Mouse (Mus musculus): ENCODE measurements around the gene Rbp2. TPM values are rescaled to one million over a fixed set of nuclear protein-coding genes. Genes with fewer than 3 reads are reported as not detected.

Gene Rbp2
- under 1 TPM in 1 of 2 experiments, not detected in 1; 0.99 TPM for total RNA-seq (2021)
- long read RNA-seq, experiment 1: 0 reads
- long read RNA-seq, experiment 2: 0 reads

- no peak for DNase-seq (ENCODE audit: low spot score in 2 of 2)
These were observed at the start of gene Rbp2 for GRCm38 (mm10) chr9:98485815-98486214. TSS of gene Rbp2 (plus strand) at chr9:98486115.

DNA sequence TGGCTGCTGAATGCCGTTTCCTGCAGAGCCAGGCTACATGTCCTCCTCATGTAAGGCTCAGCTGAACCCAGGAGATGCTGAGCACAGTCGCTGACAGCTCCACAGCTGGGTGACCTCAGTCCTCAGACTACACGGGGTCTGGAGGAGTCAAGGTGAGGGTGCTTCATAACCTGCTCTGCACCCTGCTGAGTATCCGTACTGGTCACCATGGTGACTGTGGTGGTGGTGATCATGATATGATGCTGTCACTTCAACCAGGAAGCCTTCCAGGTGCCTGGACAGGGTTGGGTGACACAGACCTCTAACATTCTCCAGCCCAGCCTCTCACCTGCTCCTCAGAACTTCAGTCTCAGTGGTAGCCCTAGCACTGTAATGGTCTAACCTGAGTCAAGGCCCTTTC, 48.1 kb upstream of the Rbp2 start:
- no peak for DNase-seq (ENCODE audit: low spot score in 2 of 2)

DNA sequence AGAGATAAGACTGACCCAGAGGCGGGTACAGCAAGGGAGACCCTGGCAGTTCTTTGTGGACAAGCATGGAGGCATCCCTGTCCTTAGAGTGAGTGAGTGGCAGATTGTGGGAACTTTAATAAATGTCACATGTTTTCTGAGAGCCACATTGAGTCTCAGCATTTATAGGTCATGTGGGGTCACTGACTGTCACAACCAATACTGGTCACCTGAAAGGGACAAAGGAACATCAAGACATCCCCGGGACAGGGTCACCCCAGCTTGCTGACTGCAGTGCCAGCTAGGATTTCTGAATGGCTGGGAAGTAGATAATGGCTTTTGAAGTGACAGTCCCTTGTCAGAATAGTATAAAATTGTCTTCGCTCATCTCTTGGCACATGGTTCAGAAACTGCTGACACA, 46.8 kb upstream of the Rbp2 start:
- no peak for DNase-seq (ENCODE audit: low spot score in 2 of 2)

- no peak for DNase-seq (ENCODE audit: low spot score in 2 of 2)
These were observed 43.3 kb upstream of the Rbp2 start for GRCm38 (mm10) chr9:98442638-98443037.

DNA sequence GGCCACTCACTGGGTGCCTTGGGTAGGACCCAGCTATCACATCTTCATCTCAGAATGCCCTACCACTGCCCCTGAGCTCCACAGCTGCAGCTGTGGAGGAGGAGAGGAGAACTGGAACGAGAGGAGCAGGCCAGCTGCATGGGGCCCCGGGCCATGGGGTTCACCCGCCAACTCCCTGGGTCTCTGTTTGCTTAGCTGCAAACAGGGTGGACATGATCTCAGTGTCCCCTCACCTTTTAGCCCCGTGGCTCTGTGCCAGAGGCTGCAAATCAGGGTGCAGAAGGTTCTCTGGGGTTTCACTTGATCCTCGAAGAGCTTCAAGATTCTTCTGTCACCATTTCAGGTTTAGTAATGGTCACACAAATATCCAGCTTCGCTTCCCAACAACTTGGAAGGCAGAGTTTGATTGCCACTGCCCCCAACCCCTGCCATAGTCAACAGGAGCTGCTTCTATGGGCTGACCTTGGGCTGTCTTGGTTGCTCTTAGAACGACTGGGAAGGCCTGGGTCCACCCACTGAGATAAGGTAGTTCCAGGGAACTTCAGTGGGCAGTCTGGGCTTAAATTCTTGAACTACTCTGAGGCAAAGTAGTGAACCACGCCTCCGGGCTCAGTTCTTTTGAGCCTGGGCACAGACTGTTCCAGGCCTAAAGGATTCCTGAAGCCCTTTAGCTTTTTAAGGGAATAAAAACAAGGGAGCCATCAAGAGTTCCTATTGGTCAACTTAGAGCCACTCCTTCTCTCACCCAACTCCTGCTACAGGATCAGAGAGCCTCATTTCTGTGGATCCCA, 40.4 kb upstream of the Rbp2 start:
- DNase-seq (ENCODE audit: low spot score in 2 of 2): no peak

DNA sequence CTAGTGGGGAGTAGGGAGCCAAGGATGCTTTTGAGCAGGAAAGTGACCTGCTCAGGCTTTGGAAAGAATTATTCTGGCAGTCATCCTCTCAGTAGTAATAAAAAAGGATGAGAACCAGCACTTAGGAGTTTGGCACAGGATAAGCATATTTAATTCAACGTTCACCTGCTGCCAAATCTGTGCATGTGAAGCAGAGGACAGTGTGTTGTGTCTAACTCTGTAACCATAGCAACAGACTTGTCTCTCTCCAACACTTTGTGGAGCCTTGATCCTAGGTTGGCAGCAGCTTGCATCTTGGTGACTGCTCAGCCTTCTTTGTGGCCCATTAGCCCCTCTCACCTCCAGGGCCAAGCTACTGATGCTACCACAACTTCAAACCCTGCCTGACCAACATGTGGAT, 34.9 kb upstream of the Rbp2 start:
- DNase-seq (ENCODE audit: low spot score in 2 of 2): no peak

DNA sequence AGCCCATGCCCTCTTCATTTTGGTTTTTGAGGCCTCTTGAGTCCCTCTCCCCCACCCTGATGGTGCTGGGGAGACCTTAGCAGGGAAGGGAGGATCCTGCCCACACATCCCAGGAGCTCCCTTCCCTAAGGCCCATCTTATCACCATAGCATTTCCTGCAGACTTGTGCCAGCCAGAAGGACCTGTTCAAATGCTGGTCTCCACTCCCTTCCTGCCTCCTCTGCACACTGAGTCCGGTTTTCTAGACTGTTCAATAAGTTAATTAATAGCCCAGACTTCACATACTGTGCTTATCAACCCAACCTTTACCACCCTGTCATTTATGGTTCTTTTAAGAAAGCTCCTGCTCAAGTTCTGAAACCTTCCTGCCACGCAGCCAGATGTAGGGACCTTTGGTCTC, 19.2 kb upstream of the Rbp2 start:
- no peak for DNase-seq (ENCODE audit: low spot score in 2 of 2)

DNA sequence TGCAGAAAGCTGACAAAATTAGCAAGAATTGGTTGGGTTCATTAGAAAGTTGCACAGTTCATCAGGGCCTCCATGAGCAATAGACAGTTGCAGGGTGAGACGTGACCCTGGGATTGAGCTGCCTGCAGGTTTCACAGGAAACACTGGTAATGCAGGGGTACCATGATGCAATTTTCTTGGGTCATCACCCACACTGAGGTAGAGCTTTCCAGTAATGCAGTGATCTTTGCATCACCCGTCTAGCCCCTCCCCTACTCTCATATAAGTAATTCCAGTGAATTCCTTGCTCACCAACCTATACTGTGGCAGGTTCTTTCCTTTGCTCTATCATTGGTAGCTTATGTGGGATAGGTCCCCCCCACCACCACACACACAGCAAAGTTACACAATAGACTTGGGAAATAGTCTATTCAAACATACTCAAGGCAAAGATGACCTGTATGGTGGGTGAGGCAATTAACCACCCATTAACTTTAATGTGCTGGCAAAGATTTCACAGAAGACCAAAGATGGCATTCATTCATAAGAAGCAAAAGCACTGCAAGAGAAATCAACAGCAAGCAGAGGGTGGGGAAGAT, 5.7 kb upstream of the Rbp2 start:
- no peak for DNase-seq (ENCODE audit: low spot score in 2 of 2)

- DNase-seq (ENCODE audit: low spot score in 2 of 2): no peak
These were observed 3.7 kb upstream of the Rbp2 start for GRCm38 (mm10) chr9:98482256-98482655.

DNA sequence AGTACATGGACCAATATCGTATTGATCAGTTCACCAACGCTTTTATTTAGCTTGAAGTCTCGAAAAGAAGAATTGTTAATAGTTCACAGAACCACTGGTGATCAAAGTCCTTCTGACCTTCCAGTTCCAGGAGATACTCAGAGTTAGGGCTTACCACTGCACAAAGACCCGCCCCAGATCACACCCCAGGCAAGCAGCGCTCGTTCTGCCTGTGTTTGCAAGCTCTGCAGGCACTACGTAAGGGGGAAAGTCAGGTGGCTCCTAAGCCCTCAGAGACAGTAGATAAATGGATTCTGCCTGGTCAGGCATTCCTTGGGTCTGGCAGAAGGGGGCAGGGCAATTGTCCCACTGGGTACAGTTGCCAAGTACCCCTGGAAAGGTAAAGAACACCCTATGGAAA, 895 bp upstream of the Rbp2 start:
- DNase-seq (ENCODE audit: low spot score in 2 of 2): no peak

GRCm38 (mm10) chr9:98487273-98487672, 1.4 kb downstream of the Rbp2 start:
- no peak for DNase-seq (ENCODE audit: low spot score in 2 of 2)

DNA sequence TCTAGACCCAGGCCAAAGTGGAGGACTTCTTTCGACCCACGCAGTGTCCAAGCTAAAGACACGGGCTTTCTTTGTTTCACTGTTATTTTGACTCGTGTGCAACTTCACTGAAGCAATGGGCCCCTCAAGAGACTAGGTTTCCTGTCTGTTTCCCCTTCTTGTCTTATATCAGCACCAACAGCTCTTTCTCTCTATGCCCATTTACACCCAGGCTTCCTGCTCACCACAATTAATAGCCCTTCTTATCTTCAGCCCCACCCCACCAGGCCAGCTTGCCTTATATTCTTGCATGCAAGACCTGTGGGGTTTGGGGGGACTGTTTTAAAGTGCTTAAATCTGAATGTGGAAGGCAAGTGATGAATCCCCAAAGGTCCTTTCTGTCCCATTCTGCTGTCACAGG, 3.6 kb downstream of the Rbp2 start:
- DNase-seq (ENCODE audit: low spot score in 2 of 2): no peak

DNA sequence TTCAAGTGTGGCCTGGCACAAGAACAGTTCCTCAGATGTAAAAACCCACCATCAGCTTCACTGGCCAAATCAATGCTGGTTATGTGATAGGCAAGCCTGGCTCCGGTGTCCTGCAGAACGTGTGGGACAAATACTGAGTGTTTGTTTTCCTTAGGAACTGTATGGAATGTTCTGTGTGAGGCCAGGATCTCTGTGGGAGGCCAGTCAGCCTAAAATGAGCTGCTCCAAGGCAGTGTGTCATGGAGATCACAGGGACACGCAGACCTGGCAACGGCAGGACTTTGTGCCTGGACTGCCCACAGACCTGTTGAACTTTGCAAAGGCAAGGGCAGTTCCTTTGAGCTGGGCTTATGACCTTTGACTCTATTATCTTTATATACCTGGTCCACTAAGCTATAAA, 4.2 kb downstream of the Rbp2 start:
- no peak for DNase-seq (ENCODE audit: low spot score in 2 of 2)

DNA sequence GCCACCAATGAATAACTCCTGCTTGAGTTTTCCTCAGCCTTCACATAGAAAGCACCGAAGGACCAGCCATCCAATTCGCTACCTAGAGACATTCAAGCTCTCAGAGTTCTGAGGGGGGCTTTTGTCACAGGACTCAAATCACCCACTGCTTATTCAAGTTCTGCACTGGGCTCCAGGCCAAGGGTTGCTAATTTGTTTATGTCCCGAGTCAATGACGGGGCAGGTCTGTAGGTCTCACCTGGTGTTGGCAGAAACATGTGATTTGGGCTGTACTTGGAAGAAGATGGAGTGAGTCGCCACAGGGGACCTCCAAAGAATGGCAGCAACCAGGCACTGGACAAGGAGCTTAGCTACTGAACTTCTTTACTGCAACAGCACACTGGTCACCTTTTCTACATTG, 5.2 kb downstream of the Rbp2 start:
- no peak for DNase-seq (ENCODE audit: low spot score in 2 of 2)

- DNase-seq (ENCODE audit: low spot score in 2 of 2): no peak
These were observed 6.3 kb downstream of the Rbp2 start for GRCm38 (mm10) chr9:98492212-98492611.

- DNase-seq (ENCODE audit: low spot score in 2 of 2): no peak
These were observed 6.9 kb downstream of the Rbp2 start for GRCm38 (mm10) chr9:98492821-98493220.

- DNase-seq (ENCODE audit: low spot score in 2 of 2): no peak
These were observed 11.2 kb downstream of the Rbp2 start for GRCm38 (mm10) chr9:98497157-98497556.

GRCm38 (mm10) chr9:98497990-98498389, 12.1 kb downstream of the Rbp2 start:
- no peak for DNase-seq (ENCODE audit: low spot score in 2 of 2)

GRCm38 (mm10) chr9:98498717-98499268, 12.9 kb downstream of the Rbp2 start:
- DNase-seq (ENCODE audit: low spot score in 2 of 2): no peak

DNA sequence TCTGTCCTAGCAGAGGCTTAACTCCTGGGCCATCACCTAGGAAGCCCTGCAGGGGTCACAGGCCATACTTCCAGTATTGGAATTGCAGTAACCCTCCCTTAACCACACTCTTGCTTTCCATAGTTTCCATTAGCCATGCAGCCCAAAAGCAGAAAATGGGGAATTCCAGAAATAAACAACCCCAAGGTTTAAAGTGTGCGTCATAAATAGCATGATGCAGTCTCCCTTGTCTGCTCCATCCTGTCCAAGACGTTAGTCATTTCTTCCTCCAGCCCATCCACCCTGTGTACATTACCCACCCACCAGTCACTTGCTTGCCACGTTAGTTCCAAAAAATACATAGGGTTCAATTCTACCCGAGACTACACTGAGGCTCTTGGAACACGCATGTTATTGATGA, 13.7 kb downstream of the Rbp2 start:
- DNase-seq (ENCODE audit: low spot score in 2 of 2): no peak

DNA sequence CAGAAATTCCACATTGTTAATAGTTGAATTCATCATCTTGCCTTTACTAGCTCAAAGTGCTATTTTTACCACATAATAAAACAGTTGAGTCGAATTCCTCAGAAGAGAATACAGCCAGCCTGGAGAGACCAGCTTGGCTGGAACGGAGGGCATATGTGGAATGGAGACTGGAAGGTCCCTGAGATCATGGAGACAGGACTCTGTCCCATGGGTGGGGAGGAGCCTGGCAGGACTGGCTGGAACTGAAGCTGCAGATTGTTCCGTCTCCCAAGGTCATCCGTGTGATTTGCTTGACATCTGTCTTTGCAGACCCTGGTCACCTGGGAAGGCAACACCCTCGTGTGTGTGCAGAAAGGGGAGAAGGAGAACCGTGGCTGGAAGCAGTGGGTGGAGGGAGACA, 21.6 kb downstream of the Rbp2 start:
- no peak for DNase-seq (ENCODE audit: low spot score in 2 of 2)

DNA sequence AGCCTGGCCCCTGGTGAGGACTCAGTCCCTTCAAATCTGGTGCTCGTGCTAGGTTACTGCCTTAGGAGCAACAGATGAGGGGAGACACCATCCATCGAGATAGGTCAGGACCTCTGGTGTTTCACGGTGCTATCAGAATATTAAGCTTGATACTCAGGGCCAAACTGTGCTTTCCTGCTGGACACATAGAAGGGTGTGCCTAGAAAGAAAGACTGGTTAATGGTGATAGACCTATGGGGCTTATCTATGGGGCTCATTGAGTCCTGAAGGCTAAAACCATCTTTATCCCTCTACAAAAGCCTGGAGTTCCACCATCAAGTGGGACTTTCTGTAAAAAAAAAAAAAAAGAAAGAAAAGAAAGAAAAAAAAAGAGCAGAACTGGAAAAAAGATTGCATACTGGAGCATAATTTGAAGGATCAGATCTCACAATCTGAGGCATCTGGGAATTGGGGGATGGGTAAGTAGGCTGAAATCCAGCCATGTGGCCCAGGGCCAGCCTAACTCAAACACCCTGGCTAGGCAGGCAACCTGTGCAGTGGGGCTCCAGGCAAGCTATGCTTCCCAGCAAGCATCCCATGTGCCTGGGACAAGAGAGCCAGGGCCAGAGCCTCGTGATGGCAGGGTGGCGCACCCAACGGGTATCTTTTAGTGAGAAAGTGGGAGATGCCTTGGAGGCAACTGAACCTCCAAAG, 24.6 kb downstream of the Rbp2 start:
- no peak for DNase-seq (ENCODE audit: low spot score in 2 of 2)
